Mouse (Mus musculus) lung, adult 2 months (tissue): ENCODE measurements around the gene Msx2.

Experiments
- CTCF ChIP-seq: fragments of 200-500 bp; IDR thresholded peaks from 2 replicates; pipeline ENCODE4 v1.5.1; 2011; ENCODE audit warnings: mild to moderate bottlenecking, low read length, control low read depth; ENCODE audit not compliant: insufficient read depth
- POLR2A ChIP-seq: fragments of 200-500 bp; IDR thresholded peaks from 2 replicates; pipeline ENCODE4 v1.6.1; 2011; ENCODE audit warnings: low read depth, mild to moderate bottlenecking, control low read depth, low read length, borderline replicate concordance; ENCODE audit errors: extremely low read depth

GRCm38 (mm10) chr13:53447609-53448008 lies 25.3 kb downstream of the Msx2 start:
- no peak for TF ChIP-seq POLR2A
- TF ChIP-seq CTCF: peak; percentile 56
